Mouse (Mus musculus) limb, embryonic 13.5 days (tissue): ENCODE measurements around the gene Olfr1124. TPM values are rescaled to one million over a fixed set of nuclear protein-coding genes. Genes with fewer than 3 reads are reported as not detected.

Source experiments
- polyA plus RNA-seq: library from polyadenylated mRNA; unstranded; fragments of >200 nt; fragmentation: Nextera tagmentation; extraction: Ambion mirVana; gene quantifications from 2 replicates; pipeline ENCODE4 v1.2.1, GENCODE M21; 2015

Olfr1124 gene
- polyA plus RNA-seq, 1 experiment from 2014 or later, result 0.05 TPM

Other genes starting within 250 kb of the Olfr1124 start
- not detected in 2 replicates for gene Olfr1112, start 242.5 kb upstream of the Olfr1124 start, polyA plus RNA-seq
- gene Olfr1113, start 221.3 kb upstream of the Olfr1124 start, polyA plus RNA-seq, result not detected in 2 replicates
- not detected in 2 replicates for gene Olfr1115, start 182.3 kb upstream of the Olfr1124 start, polyA plus RNA-seq
- not detected in 2 replicates for gene Olfr1116, start 162.7 kb upstream of the Olfr1124 start, polyA plus RNA-seq
- gene Olfr1118, start 122.7 kb upstream of the Olfr1124 start, polyA plus RNA-seq, result not detected in 2 replicates
- not detected in 2 replicates for gene Olfr1120, start 75.5 kb upstream of the Olfr1124 start, polyA plus RNA-seq
- not detected in 2 replicates for gene Olfr1121, start 60.4 kb upstream of the Olfr1124 start, polyA plus RNA-seq
- not detected in 2 replicates for gene Olfr1122, start 44.4 kb upstream of the Olfr1124 start, polyA plus RNA-seq
- gene Olfr1123, start 13.6 kb upstream of the Olfr1124 start, polyA plus RNA-seq, result not detected in 2 replicates
- not detected in 2 replicates for gene Olfr1126, start 23.7 kb downstream of the Olfr1124 start, polyA plus RNA-seq
- gene Pramel7, start 66.8 kb downstream of the Olfr1124 start, polyA plus RNA-seq, result not detected in 2 replicates
- gene Pramel6, start 76.3 kb downstream of the Olfr1124 start, polyA plus RNA-seq, result not detected in 2 replicates
- not detected in 2 replicates for gene Olfr153, start 101.5 kb downstream of the Olfr1124 start, polyA plus RNA-seq
- gene Olfr1128, start 115.3 kb downstream of the Olfr1124 start, polyA plus RNA-seq, result not detected in 2 replicates
- gene Olfr1129, start 143.6 kb downstream of the Olfr1124 start, polyA plus RNA-seq, result not detected in 2 replicates
- gene Olfr1130, start 175.9 kb downstream of the Olfr1124 start, polyA plus RNA-seq, result not detected in 2 replicates
- not detected in 2 replicates for gene Olfr1131, start 196.8 kb downstream of the Olfr1124 start, polyA plus RNA-seq
- gene Olfr1132, start 207.3 kb downstream of the Olfr1124 start, polyA plus RNA-seq, result not detected in 2 replicates
- not detected in 2 replicates for gene Olfr1133, start 217.1 kb downstream of the Olfr1124 start, polyA plus RNA-seq
- not detected in 2 replicates for gene Olfr1134, start 228.2 kb downstream of the Olfr1124 start, polyA plus RNA-seq
- not detected in 2 replicates for gene Olfr1135, start 243.4 kb downstream of the Olfr1124 start, polyA plus RNA-seq